Mouse (Mus musculus) spleen, embryonic (tissue): ENCODE results near the gene Ddx52.

ENCODE experiments used
- CTCF ChIA-PET: fragments of 350-600 bp; sonication (Branson Sonifier 250); formaldehyde crosslinking; loops from one replicate; lab custom pipeline; 2022; lab: Charles Lee

Gene Ddx52

GRCm38 (mm10) chr11:83968205-83968575, 26.3 kb downstream of the Ddx52 start:
- CTCF ChIA-PET = no interaction called here

GRCm38 (mm10) chr11:83969040-83969439, 27.2 kb downstream of the Ddx52 start:
- CTCF ChIA-PET = no interaction called here

GRCm38 (mm10) chr11:83974561-83975346, 32.9 kb downstream of the Ddx52 start:
- CTCF ChIA-PET = interaction anchor here (0.6 kb wide), 1 partner anchor 264 kb away, joined by 3 read pairs; no protein-coding TSS in a partner anchor

GRCm38 (mm10) chr11:83975488-83975887, 33.6 kb downstream of the Ddx52 start:
- CTCF ChIA-PET = no interaction called here

GRCm38 (mm10) chr11:83976236-83976977, 34.5 kb downstream of the Ddx52 start:
- CTCF ChIA-PET = no interaction called here

GRCm38 (mm10) chr11:83977810-83978209, 35.9 kb downstream of the Ddx52 start:
- CTCF ChIA-PET = no interaction called here

GRCm38 (mm10) chr11:83979992-83980391, 38.1 kb downstream of the Ddx52 start:
- CTCF ChIA-PET = no interaction called here

GRCm38 (mm10) chr11:83981338-83981737, 39.5 kb downstream of the Ddx52 start:
- CTCF ChIA-PET = no interaction called here

- CTCF ChIA-PET = no interaction called here
These were observed 49.8 kb downstream of the Ddx52 start for GRCm38 (mm10) chr11:83991701-83992100.

GRCm38 (mm10) chr11:83993428-83993827, 51.6 kb downstream of the Ddx52 start:
- CTCF ChIA-PET = no interaction called here

- CTCF ChIA-PET = no interaction called here
These were observed 52.6 kb downstream of the Ddx52 start for GRCm38 (mm10) chr11:83994481-83994880.

- CTCF ChIA-PET = no interaction called here
These were observed 53.7 kb downstream of the Ddx52 start for GRCm38 (mm10) chr11:83995535-83995950.

- CTCF ChIA-PET = interaction anchor here (0.8 kb wide), 1 partner anchor 41 kb away, joined by 4 read pairs; no protein-coding TSS in a partner anchor
These were observed 55.5 kb downstream of the Ddx52 start for GRCm38 (mm10) chr11:83997171-83997868.

- CTCF ChIA-PET = no interaction called here
These were observed 57.1 kb downstream of the Ddx52 start for GRCm38 (mm10) chr11:83998993-83999392.

- CTCF ChIA-PET = no interaction called here
These were observed 57.6 kb downstream of the Ddx52 start for GRCm38 (mm10) chr11:83999411-83999915.

- CTCF ChIA-PET = no interaction called here
These were observed 59.4 kb downstream of the Ddx52 start for GRCm38 (mm10) chr11:84001257-84001656.

GRCm38 (mm10) chr11:84003986-84004385, 62.1 kb downstream of the Ddx52 start:
- CTCF ChIA-PET = no interaction called here

- CTCF ChIA-PET = no interaction called here
These were observed 67.1 kb downstream of the Ddx52 start for GRCm38 (mm10) chr11:84009001-84009400.

GRCm38 (mm10) chr11:84010411-84010810, 68.5 kb downstream of the Ddx52 start:
- CTCF ChIA-PET = no interaction called here

- CTCF ChIA-PET = no interaction called here
These were observed 69.2 kb downstream of the Ddx52 start for GRCm38 (mm10) chr11:84011050-84011449.

- CTCF ChIA-PET = no interaction called here
These were observed 69.7 kb downstream of the Ddx52 start for GRCm38 (mm10) chr11:84011576-84011975.
